Mouse (Mus musculus) ovary, adult 18-20 months (tissue): ENCODE measurements around the gene Plekhh2.

Experiments used
- DNase-seq: peaks from one replicate; pipeline ENCODE4 v3.0.0; 2022; ENCODE audit warnings: low spot score, mixed read lengths

The Plekhh2 gene

GRCm38 (mm10) chr17:84511682-84512515 is at the start of gene Plekhh2:
Gene Plekhh2, plus strand, starts transcription at chr17:84511895.
- peak; percentile 75 for DNase-seq

DNA sequence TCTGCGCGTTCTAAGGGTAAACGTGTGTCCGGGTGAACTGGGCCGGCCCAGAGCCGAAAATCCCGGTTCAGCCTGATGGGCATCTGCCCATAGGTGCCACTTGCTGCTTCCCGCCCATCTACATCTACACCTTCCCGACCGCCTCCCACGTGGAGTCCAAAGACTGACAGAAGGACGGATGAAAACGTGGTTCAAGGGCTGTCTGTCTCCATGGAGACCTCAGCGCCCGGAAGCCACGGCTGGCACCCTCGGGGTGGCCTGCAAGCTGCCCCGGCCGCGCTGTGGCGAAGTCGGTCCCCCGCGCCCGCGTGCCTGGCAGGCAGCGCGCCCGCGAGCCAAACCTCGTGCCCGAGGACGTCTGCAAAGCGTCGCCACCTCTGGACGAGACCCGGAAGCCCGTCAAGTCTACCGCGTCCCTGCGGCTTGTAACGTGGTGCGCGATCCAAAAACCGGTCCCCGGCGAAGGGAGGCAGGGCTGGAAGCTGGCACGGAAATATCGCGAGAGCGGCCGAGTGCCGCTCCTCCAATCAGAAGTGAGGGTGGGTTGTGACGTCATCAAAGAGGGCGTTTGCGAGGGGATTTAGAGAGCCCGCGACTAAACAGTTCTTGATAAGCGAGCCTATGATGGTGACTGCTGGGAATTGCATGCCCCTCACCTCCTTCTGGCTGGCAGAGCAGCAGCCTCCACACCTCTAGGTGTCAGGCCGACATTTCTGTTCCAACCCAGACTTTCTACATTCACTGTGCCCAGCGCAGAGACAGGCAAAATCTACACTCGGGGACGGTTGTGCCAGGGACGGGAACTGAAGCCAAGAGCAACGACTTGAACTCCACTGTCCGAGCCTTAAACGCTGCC is 45.7 kb upstream of the Plekhh2 start, which contains the start of gene Thada:
Gene Thada (minus strand): TSS at position 453 of the 856 bp plus-strand sequence.
- peak; percentile 94 for DNase-seq

- DNase-seq: no peak
These were observed 37.4 kb upstream of the Plekhh2 start for GRCm38 (mm10) chr17:84474312-84474711.

DNA sequence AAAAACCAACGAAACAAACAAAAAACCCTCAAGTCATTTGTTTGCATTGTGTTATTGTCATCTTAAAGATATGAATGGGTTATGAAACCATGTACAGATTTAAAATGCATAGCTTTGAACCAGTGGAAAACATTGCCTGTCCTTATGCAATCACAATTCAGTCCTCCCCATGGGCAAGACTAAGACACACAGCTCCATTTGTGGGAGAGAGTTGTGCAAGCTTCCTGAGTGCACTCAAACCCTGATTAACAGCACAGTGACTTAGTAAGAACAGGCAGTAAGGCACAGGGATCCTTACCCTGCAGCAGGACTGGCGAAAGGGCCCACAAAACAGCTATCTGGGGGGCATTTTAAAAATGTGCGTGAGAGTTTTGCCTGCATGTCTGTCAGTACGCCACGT is 34.5 kb upstream of the Plekhh2 start:
- no peak for DNase-seq

DNA sequence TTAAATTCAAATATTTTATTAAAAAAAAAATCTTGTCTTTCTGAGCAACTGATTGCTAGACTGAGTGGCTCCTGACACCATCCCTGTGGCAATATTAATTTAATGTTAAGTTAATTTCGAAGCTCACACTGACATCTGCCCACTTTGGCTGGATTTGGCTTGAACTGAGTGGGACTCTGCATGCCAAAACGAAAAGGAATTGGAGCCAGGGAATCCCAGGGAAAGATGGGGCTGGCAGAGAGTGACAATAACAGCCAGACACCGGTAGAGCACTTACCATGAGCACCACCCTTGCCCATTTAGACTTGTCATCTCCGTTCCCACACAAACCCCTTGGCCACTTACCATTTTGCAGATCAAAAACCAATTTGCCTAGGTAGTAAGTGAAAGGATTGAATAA is 33.4 kb upstream of the Plekhh2 start:
- DNase-seq: no peak

DNA sequence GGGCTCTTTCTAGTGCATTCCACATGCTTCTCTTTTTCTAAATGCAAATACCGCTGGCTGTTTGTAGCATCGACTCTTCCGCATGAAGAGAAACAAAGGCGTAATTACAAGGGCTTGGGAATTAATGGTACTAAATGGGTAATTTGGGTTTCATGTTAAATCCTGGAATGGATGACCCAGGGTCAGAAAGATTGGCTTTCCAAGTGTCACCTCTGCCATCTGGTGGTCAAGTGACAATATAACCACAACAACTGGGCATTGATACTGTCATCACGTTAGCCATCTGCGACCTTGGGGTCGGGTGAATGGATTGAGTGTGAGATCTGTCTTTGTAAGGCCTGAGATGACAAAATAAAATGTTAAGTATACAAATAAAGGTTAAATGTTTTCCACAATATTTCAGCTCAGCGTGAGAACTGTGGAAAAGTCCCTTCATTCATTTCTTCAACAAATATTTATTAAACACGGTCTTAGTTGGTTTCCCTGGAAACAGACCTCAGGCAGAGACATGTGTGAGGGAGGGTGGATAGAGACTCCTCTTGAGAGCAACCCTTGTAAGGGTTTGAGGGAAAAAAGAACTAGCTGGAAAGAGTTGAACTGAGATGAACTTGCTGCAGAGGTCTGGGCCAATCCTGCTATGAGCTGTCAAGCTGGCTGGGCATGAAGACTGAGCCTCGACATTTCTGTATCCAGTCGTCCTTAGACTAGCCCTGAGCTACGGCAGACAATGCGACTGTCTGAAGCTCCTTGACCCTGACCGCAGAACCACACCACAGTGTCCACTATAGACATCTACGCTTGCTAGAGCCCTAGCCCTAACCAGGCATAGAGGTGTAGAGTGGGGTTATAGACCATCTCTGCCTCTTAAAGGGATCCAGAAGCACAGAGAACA is 31.0 kb upstream of the Plekhh2 start:
- no peak for DNase-seq

DNA sequence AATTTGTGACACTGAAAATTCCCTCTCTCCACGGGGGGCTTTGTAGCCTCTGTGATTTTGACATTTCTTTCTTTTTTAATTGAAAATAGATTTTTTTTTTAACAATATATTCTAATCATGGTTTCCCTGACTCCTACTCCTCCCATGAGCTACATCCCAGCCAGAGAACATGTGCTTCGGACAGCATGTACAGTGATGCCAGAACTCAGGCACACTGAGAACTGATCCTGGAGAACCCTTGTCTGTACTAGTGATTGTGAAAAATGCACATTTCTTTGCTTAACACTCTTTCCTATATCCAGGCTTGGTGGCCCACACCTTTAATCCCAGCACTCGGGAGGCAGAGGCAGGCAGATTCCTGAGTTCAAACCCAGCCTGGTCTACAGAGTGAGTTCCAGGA is 28.9 kb upstream of the Plekhh2 start:
- DNase-seq: no peak

GRCm38 (mm10) chr17:84483673-84484320 is 27.9 kb upstream of the Plekhh2 start:
- no peak for DNase-seq

GRCm38 (mm10) chr17:84487415-84487814 is 24.3 kb upstream of the Plekhh2 start:
- DNase-seq: no peak

GRCm38 (mm10) chr17:84492255-84492880 is 19.3 kb upstream of the Plekhh2 start:
- no peak for DNase-seq

DNA sequence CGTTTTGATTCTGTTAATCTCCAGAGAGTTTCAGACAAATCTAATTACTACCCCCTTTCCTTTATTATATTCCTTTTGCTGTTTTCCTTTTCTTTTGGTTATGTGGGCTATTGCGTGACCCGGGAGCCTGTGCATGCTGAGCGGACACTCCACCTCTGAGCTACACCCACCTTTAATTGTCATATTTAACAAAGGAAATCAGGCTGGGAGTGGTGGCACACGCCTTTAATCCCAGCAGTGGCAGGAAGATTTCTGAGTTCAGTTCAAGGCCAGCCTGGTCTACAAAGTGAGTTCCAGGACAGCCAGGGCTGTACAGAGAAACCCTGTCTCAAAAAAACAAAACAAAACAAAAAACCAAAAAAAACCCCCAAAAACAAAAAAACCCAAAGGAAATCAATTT is 14.7 kb upstream of the Plekhh2 start:
- DNase-seq: no peak

DNA sequence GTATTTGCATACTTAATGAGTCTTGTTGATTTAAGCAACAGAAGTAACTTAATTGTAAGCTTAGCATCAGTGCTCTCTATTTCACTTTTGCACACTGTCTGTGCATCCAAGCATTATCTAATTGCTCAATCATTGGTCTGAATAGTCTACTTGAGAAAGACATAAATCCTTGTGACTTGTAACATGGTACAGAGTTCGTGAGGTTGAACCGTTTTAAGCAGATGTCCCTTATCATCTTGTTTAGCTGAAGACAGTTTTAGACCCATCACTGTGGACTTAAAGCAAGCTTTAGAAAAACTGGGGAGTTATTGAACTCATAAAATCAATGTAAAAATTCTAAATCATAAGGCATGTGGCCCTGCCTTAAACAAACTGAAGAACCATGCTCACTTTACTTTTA is 14.1 kb upstream of the Plekhh2 start:
- DNase-seq: no peak

DNA sequence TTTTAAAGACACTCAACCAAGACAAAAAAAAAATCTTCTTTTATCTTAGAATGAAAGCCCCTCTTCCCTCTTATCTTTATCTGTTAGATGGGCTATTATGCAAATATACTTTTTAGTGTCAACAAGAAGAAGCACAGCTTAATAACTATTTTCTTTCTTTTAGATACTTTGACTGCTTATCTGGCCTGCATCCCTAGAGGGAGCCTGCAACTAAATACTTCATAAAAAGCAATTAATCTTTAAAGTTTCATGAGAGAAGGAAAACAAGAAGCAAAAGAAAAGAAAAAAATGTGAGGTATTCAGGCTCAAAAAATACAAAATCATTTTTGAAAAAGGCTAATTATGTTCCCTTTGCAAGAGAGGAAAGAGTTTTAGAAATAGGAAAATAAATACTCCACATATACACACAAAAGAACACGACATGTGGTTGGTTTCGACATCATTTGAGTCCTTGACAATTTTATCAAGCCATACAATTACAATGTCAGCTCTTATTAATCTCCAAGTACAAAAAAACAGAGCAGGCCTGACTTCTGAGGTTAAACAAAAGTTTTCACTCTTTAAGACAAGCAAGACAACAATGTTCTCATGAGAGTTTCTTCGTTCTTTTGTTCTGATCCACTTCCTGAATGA is 13.6 kb upstream of the Plekhh2 start:
- no peak for DNase-seq

- no peak for DNase-seq
These were observed 13.1 kb upstream of the Plekhh2 start for GRCm38 (mm10) chr17:84498639-84499038.

- no peak for DNase-seq
These were observed 9.4 kb upstream of the Plekhh2 start for GRCm38 (mm10) chr17:84502341-84502740.

- no peak for DNase-seq
These were observed 5.8 kb upstream of the Plekhh2 start for GRCm38 (mm10) chr17:84505922-84506321.

DNA sequence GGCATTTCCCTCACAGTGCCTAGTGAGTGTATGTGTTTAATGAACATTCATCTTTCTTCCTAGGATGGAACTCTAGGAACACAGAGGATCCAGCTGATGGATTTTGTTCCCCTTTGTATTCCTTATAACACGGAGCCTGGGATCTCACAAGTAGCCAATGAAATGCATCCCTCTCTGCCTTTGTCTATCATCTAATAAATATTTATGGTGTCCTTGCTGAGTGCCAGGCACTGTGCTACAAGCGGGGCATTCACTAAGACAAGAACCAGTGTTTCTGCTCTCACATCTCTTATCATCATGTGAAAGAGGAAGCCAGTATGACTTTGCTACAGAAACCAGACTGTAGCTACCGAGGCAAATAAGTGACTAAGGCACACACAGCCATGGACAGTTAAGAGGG is 3.0 kb upstream of the Plekhh2 start:
- DNase-seq: no peak

DNA sequence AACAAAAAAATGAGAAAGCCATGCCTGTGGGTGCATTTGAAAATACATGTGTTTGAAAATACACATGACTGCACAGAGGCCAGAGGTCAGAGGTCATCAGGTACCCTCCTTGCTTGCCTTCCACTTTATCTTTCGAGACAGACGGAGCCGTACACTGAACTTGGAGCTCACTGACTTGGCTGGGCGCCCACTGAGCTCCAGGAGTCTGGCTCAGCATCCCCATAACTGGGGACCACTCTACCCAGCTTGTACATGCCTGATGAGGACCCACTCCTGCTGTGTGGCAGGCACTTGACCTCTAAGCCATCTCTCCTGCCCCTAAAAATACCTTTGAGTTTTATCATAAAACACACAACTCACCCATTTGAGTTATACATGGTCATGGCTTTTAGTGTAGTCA is 2.5 kb upstream of the Plekhh2 start:
- no peak for DNase-seq

GRCm38 (mm10) chr17:84510355-84510754 is 1.3 kb upstream of the Plekhh2 start:
- peak; percentile 45 for DNase-seq

GRCm38 (mm10) chr17:84510961-84511639 is 595 bp upstream of the Plekhh2 start:
- DNase-seq: no peak
